Mouse (Mus musculus): ENCODE measurements around the gene 4932438A13Rik. TPM values are rescaled to one million over a fixed set of nuclear protein-coding genes. Genes with fewer than 3 reads are reported as not detected.

Gene 4932438A13Rik
- 51.2 and 51.3 TPM in 2 replicates for polyA plus RNA-seq (2015; fragmentation: Nextera tagmentation; extraction: Ambion mirVana)

GRCm38 (mm10) chr3:36862721-36863275 is at the start of gene 4932438A13Rik:
4932438A13Rik (plus strand) TSS chr3:36863104.
- Histone ChIP-seq H3K4me3 (replicated peaks) (peak within 1 kb of the TSS; percentile 87), H3K27me3 (no peaks in the 10 kb centered on the region), H3K4me2 (replicated peaks) (peak within 1 kb of the TSS; percentile 57), H3K9ac (peak within 1 kb of the TSS; percentile 87), H3K36me3 (peaks cover 27% of the 10 kb centered on the region), H3K4me1 (peaks cover 7% of the 10 kb centered on the region; the same call in 1 of the 2 replicates), H3K27ac (replicated peaks) (peak within 1 kb of the TSS; percentile 73), H3K9me3 (replicated peaks) (no peaks in the 10 kb centered on the region)
- WGBS, result 1% methylated on average over 38 of the region's 38 CpGs
- peak; percentile 97 for ATAC-seq (ENCODE audit: insufficient number of reproducible peaks, low FRiP score, low TSS enrichment, low read depth)

GRCm38 (mm10) chr3:36816633-36817032 is 46.3 kb upstream of the 4932438A13Rik start:
- no peaks in the 10 kb centered on the region for H3K36me3 ChIP-seq
- no peak for ATAC-seq (ENCODE audit: insufficient number of reproducible peaks, low FRiP score, low TSS enrichment, low read depth)
- H3K4me2 ChIP-seq (replicated peaks), result no peak overlapping the region
- no peaks in the 10 kb centered on the region for H3K4me1 ChIP-seq
- H3K9ac ChIP-seq, result no peak overlapping the region
- H3K27ac ChIP-seq (replicated peaks), result no peak overlapping the region
- no peaks in the 10 kb centered on the region for H3K27me3 ChIP-seq
- H3K9me3 ChIP-seq (replicated peaks), result no peaks in the 10 kb centered on the region
- no peak overlapping the region for H3K4me3 ChIP-seq (replicated peaks)
- WGBS, result 86% methylated on average over 5 of the region's 5 CpGs

- no peaks in the 10 kb centered on the region for H3K4me1 ChIP-seq
- ATAC-seq (ENCODE audit: insufficient number of reproducible peaks, low FRiP score, low TSS enrichment, low read depth), result no peak
- H3K9ac ChIP-seq, result no peak overlapping the region
- no peaks in the 10 kb centered on the region for H3K27me3 ChIP-seq
- no peak overlapping the region for H3K4me2 ChIP-seq (replicated peaks)
- 57% methylated on average over 7 of the region's 7 CpGs for WGBS
- H3K9me3 ChIP-seq (replicated peaks), result no peaks in the 10 kb centered on the region
- no peak overlapping the region for H3K4me3 ChIP-seq (replicated peaks)
- no peak overlapping the region for H3K27ac ChIP-seq (replicated peaks)
- no peaks in the 10 kb centered on the region for H3K36me3 ChIP-seq
Measured at GRCm38 (mm10) chr3:36819402-36819801, 43.5 kb upstream of the 4932438A13Rik start.

GRCm38 (mm10) chr3:36821037-36821436 is 41.9 kb upstream of the 4932438A13Rik start:
- Histone ChIP-seq H3K27ac (replicated peaks) (no peak overlapping the region), H3K4me2 (replicated peaks) (no peak overlapping the region), H3K36me3 (no peaks in the 10 kb centered on the region), H3K4me1 (no peaks in the 10 kb centered on the region), H3K9ac (no peak overlapping the region), H3K9me3 (replicated peaks) (no peaks in the 10 kb centered on the region), H3K4me3 (replicated peaks) (no peak overlapping the region), H3K27me3 (no peaks in the 10 kb centered on the region)
- WGBS, result 74% methylated on average over 9 of the region's 9 CpGs
- no peak for ATAC-seq (ENCODE audit: insufficient number of reproducible peaks, low FRiP score, low TSS enrichment, low read depth)

GRCm38 (mm10) chr3:36825098-36825497 is 37.8 kb upstream of the 4932438A13Rik start:
- H3K9me3 ChIP-seq (replicated peaks), result no peaks in the 10 kb centered on the region
- no peak for ATAC-seq (ENCODE audit: insufficient number of reproducible peaks, low FRiP score, low TSS enrichment, low read depth)

GRCm38 (mm10) chr3:36825554-36825953 is 37.4 kb upstream of the 4932438A13Rik start:
- no peak overlapping the region for H3K4me2 ChIP-seq (replicated peaks)
- 81% methylated on average over 4 of the region's 4 CpGs for WGBS
- no peak overlapping the region for H3K4me3 ChIP-seq (replicated peaks)
- H3K9me3 ChIP-seq (replicated peaks), result no peaks in the 10 kb centered on the region
- H3K27me3 ChIP-seq, result no peaks in the 10 kb centered on the region
- ATAC-seq (ENCODE audit: insufficient number of reproducible peaks, low FRiP score, low TSS enrichment, low read depth), result no peak
- no peaks in the 10 kb centered on the region for H3K4me1 ChIP-seq
- H3K9ac ChIP-seq, result no peak overlapping the region
- no peak overlapping the region for H3K27ac ChIP-seq (replicated peaks)
- H3K36me3 ChIP-seq, result no peaks in the 10 kb centered on the region

More at GRCm38 (mm10) chr3:36825098-36825497, 37.8 kb upstream of the 4932438A13Rik start:
- 70% methylated on average over 1 of the region's 1 CpGs for WGBS
- no peak overlapping the region for H3K4me2 ChIP-seq (replicated peaks)
- H3K4me3 ChIP-seq (replicated peaks), result no peak overlapping the region
- no peaks in the 10 kb centered on the region for H3K4me1 ChIP-seq
- H3K9ac ChIP-seq, result no peak overlapping the region
- H3K36me3 ChIP-seq, result no peaks in the 10 kb centered on the region
- H3K27ac ChIP-seq (replicated peaks), result no peak overlapping the region
- no peaks in the 10 kb centered on the region for H3K27me3 ChIP-seq

GRCm38 (mm10) chr3:36827274-36828025 is 35.5 kb upstream of the 4932438A13Rik start:
- 45% methylated on average over 8 of the region's 8 CpGs for WGBS
- H3K4me3 ChIP-seq (replicated peaks), result no peak overlapping the region
- no peaks in the 10 kb centered on the region for H3K27me3 ChIP-seq
- no peaks in the 10 kb centered on the region for H3K36me3 ChIP-seq
- H3K4me1 ChIP-seq, result no peaks in the 10 kb centered on the region
- H3K9me3 ChIP-seq (replicated peaks), result no peaks in the 10 kb centered on the region
- H3K27ac ChIP-seq (replicated peaks), result no peak overlapping the region
- no peak overlapping the region for H3K9ac ChIP-seq
- H3K4me2 ChIP-seq (replicated peaks), result no peak overlapping the region
- no peak for ATAC-seq (ENCODE audit: insufficient number of reproducible peaks, low FRiP score, low TSS enrichment, low read depth)

- no peaks in the 10 kb centered on the region for H3K27me3 ChIP-seq
- H3K4me3 ChIP-seq (replicated peaks), result no peak overlapping the region
- no peaks in the 10 kb centered on the region for H3K9me3 ChIP-seq (replicated peaks)
- no peak overlapping the region for H3K9ac ChIP-seq
- no peak for ATAC-seq (ENCODE audit: insufficient number of reproducible peaks, low FRiP score, low TSS enrichment, low read depth)
- H3K4me2 ChIP-seq (replicated peaks), result no peak overlapping the region
- H3K36me3 ChIP-seq, result no peaks in the 10 kb centered on the region
- no peaks in the 10 kb centered on the region for H3K4me1 ChIP-seq
- WGBS, result 92% methylated on average over 3 of the region's 3 CpGs
- no peak overlapping the region for H3K27ac ChIP-seq (replicated peaks)
Measured at GRCm38 (mm10) chr3:36830218-36830617, 32.7 kb upstream of the 4932438A13Rik start.

- Histone ChIP-seq H3K4me2 (replicated peaks) (no peak overlapping the region), H3K4me3 (replicated peaks) (no peak overlapping the region), H3K36me3 (no peaks in the 10 kb centered on the region), H3K27ac (replicated peaks) (no peak overlapping the region), H3K9ac (no peak overlapping the region), H3K27me3 (no peaks in the 10 kb centered on the region), H3K4me1 (peaks cover 7% of the 10 kb centered on the region; the same call in 1 of the 2 replicates), H3K9me3 (replicated peaks) (no peaks in the 10 kb centered on the region)
- 57% methylated on average over 4 of the region's 4 CpGs for WGBS
- no peak for ATAC-seq (ENCODE audit: insufficient number of reproducible peaks, low FRiP score, low TSS enrichment, low read depth)
Measured at GRCm38 (mm10) chr3:36834426-36834825, 28.5 kb upstream of the 4932438A13Rik start.

GRCm38 (mm10) chr3:36834832-36835231 is 28.1 kb upstream of the 4932438A13Rik start:
- Histone ChIP-seq H3K4me1 (peaks cover 7% of the 10 kb centered on the region; the same call in 1 of the 2 replicates), H3K4me3 (replicated peaks) (no peak overlapping the region), H3K9me3 (replicated peaks) (no peaks in the 10 kb centered on the region), H3K4me2 (replicated peaks) (no peak overlapping the region), H3K9ac (no peak overlapping the region), H3K27ac (replicated peaks) (no peak overlapping the region), H3K36me3 (no peaks in the 10 kb centered on the region), H3K27me3 (no peaks in the 10 kb centered on the region)
- WGBS, result 69% methylated on average over 2 of the region's 2 CpGs
- ATAC-seq (ENCODE audit: insufficient number of reproducible peaks, low FRiP score, low TSS enrichment, low read depth), result no peak

GRCm38 (mm10) chr3:36835525-36836203 is 27.2 kb upstream of the 4932438A13Rik start:
- Histone ChIP-seq H3K4me3 (replicated peaks) (peak overlapping the region; percentile 22), H3K9ac (no peak overlapping the region), H3K27ac (replicated peaks) (no peak overlapping the region), H3K4me1 (peaks cover 7% of the 10 kb centered on the region; the same call in 1 of the 2 replicates), H3K27me3 (no peaks in the 10 kb centered on the region), H3K4me2 (replicated peaks) (peak overlapping the region; percentile 49), H3K36me3 (no peaks in the 10 kb centered on the region), H3K9me3 (replicated peaks) (no peaks in the 10 kb centered on the region)
- 8% methylated on average over 18 of the region's 18 CpGs for WGBS
- peak; percentile 65; the same call in 1 of the 2 replicates for ATAC-seq (ENCODE audit: insufficient number of reproducible peaks, low FRiP score, low TSS enrichment, low read depth)
